Mouse (Mus musculus) MN1 (cell line): ENCODE data around the gene Ost4.
A peak's percentile ranks its signal among the peaks of the same experiment; 100 is the strongest.

Experiments used
- DNase-seq: peaks from one replicate; pipeline ENCODE4 v3.0.0-alpha.2; 2016; ENCODE audit warnings: low spot score

Ost4 gene

DNA sequence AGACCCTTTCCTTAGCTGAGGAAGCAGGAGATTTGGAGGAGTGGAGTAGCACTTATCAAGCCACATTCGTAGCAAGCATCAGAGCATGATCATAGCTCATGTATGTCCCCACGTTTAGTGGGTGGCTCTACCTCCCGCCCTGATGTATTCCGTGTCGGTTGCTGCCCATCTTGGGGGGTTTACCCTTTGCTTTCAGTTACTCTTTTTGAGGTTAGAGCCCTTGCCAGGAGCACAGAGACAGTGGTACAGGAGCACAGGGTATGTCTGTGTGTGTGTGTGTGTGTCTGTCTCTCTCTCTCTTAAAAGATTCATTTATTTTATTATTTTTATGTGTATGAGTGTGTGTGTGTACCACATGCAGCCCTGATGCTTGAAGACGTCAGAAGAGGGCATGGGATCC, 15.5 kb upstream of the Ost4 start:
- no peak for DNase-seq

DNA sequence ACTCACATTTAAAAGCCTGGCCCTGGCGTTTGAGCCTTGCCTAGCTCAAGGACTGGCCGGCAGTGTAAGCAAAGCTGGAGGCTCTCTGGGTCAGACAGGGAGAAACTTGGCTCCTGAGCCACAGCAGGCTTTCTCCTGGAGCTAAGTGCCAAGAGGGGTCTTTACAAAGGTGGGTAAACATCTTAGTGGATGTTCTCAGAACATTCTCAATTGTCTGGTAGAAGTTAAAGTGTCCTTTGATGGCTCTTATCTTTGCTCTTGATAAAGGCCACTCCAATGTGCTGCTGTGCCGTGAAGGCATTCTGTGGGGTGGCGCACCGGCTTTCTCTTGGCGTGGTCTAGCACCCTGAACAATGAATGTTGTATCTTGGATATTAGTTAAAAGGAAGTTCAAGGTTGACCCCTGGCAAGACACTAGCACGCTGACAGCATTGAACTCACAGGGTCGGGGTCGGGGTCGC, 15.0 kb upstream of the Ost4 start:
- no peak for DNase-seq

DNA sequence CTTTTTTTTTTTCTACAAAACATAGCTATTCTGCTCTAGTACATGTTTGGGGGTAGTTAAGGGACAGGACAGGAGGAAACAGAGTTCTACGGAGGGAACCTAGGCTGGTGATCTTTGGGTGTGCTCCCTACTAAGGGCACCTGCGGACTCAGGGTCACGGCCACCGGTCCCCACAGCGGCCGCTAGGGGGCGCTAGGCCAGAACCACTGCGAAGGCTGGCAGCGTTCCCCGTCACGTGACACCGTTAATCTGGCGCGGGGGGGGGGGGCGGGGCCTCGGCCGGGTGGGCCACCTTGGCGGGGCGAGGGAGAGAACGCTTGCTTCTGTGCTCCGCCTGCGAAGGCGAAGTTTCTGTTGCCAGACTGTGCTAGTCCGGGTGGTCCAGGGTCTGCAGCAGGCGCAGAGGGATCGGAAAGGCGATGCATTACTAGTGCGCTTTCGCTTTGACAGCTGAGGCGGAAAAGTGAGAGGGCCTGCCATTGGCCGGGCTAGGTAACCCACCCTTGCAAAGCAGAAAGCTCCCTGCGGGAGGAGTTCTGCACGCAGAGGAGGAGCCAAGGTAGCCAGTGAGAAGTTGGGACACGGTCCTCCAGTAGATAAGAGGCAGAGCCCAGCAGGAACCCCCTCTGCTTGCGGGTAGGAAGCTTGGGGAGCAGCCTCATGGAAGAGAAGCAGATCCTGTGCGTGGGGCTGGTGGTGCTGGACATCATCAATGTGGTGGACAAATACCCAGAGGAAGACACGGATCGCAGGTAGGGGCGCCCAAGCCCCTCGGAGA, 13.9 kb upstream of the Ost4 start, which contains the start of gene Khk:
Gene Khk, plus strand, starts transcription at position 176 of the 778 bp plus-strand sequence.
- DNase-seq = peak; percentile 87

DNA sequence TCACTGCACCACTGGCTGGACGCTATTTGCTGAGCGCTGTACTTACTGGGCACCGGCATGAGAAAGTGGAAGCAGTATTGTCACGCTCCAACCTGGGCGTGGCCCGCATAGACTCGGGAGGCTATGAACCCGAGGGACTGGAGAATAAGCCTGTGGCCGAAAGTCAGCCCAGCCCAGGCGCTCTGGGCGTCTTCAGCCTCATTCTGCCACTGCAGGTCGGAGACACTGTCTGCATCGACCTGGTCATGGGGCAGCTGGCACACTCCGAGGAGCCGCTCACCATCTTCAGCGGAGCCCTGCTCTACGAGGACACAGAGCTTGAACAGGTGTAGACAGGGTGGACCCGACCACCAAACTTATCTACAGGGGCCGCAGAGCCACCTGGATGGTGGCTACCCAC, 13.0 kb upstream of the Ost4 start:
- DNase-seq = no peak

DNA sequence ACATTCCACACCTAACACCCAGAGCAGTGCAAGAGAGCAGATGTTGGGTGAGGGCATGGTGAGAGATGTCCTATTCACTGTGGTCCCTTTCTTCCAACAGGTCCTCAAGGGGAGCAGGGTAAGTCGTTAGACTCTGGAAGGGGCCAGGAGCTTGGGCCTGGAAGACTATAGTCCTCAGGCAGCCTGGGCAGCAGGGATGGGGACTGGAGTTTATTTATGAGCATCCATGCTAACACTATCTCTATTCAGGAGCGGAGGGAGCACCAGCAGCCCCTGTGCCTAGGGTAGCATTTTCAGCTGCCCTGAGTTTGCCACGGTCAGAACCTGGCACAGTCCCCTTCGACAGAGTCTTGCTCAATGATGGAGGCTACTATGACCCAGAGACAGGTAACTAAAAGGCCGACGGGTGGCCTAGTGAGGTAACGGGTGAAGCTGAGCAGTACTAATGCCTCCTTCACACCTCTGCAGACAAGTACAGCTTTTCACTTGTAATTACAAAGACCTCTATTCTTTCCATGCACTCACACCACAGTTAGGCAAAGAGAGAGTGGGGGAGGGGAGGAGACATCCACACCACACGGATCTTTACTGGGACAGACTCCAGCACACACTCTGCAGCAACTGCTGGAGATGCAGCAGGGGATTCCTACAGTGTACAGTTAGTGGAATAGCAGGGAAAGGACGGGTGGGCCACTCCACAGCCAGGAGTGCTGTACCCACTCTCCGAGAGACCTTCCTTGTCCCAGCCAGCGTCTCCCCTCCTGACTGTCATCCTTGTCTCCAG, 12.4 kb upstream of the Ost4 start:
- DNase-seq = no peak

DNA sequence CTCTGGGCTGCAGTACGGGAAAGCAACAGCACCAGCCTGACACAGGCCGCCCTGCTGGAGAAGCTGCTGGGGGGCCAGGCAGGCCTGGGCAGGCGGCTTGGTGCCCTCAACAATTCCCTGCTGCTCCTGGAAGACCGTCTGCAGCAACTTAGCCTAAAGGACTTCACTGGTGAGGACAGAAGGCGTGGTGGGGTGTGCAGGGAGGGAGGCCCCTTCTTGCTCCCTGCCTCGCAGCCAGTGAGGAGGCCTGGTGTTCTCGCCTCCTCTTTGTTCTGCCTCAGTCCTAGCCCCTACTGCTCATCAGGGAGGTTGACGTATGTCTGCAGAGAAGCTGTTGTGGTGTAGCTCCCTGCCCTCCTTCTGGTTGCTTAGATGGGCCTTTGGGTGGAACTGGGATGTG, 11.1 kb upstream of the Ost4 start:
- DNase-seq = no peak

DNA sequence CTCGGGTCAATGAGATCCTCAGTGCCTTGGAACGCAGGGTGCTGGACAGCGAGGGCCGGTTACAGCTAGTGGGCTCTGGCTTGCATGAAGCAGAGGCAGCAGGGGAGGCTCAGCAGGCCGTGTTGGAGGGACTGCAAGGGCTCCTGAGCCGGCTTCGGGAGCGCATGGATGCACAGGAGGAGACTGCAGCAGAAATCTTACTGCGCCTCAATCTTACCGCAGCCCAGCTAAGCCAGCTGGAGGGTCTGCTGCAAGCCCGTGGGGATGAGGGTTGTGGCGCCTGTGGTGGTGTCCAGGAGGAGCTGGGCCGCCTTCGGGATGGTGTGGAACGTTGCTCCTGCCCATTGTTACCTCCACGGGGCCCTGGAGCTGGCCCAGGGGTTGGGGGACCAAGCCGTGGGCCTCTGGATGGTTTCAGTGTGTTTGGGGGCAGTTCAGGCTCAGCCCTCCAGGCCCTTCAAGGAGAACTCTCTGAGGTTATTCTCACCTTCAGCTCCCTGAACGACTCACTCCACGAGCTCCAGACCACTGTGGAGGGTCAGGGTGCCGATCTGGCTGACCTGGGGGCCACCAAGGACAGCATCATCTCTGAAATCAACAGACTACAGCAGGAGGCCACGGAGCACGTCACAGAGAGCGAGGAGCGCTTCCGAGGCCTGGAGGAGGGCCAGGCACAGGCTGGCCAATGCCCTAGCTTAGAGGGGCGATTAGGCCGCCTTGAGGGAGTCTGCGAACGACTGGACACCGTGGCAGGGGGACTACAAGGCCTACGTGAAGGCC, 10.5 kb upstream of the Ost4 start:
- no peak for DNase-seq

DNA sequence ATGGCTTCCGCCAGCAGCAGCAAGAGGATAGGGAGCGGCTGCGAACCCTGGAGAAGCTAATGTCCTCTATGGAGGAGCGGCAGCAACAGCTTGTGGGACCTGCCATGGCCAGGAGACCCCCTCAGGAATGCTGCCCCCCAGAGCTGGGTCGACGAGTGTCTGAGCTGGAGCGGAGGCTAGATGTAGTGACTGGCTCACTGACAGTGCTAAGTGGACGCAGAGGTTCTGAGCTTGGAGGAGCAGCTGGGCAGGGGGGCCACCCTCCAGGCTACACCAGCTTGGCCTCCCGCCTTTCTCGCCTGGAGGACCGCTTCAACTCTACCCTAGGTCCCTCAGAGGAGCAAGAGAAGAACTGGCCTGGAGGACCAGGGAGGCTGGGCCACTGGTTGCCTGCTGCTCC, 9.8 kb upstream of the Ost4 start:
- no peak for DNase-seq

DNA sequence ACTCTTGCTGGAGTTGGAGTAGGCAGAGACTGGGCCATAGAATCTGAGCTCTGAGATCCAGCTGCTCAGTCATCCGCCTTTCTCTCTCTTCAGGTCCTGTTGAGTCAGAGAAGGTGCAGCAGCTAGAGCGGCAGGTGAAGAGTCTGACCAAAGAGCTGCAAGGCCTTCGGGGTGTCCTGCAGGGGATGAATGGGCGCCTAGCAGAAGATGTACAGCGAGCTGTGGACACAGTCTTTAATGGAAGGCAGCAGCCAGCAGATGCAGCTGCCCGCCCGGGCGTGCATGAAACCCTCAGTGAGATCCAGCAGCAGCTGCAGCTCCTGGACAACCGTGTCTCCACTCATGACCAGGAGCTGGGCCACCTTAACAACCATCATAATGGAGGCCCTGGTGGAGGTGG, 9.3 kb upstream of the Ost4 start:
- DNase-seq = no peak

DNA sequence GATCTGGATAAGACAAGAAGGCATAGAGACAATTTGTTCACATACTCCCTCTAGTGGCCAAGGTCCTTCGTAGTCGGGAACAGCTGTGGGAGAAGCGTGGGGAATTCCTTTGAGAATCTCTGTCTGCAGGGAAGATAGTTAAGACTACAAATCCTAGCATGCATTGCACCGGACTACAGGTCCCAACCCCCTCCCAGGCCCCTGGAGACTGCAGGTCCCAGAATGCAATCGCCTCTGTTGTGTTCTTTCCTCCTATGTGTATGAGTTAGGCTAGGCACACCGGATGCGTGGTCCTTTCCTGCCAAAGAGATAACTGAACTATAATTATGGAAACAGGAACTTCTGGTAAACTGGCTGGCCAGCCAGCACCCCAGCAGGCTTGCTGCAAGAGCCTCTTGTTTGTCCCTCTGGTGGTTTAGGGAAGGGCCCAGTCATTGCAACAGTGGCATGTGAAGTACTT, 8.4 kb upstream of the Ost4 start:
- DNase-seq = peak; percentile 94

DNA sequence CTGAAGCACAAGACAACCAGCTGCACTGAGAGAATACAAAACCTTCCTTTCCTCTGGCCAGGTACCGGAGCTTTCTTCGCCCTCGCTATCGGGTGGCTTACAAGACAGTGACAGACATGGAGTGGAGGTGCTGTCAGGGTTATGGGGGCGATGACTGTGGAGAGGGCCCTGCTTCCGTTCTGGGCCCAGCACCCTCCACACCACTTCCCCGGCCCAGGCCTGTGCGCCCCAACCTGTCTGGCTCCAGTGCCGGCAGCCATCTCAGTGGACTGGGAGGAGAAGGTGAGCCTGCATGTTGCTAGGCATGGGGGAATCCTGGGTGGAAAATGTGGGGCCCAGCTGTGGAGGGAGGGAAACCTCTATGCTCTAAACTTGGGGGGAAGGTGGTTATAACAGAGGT, 7.9 kb upstream of the Ost4 start:
- DNase-seq = no peak

DNA sequence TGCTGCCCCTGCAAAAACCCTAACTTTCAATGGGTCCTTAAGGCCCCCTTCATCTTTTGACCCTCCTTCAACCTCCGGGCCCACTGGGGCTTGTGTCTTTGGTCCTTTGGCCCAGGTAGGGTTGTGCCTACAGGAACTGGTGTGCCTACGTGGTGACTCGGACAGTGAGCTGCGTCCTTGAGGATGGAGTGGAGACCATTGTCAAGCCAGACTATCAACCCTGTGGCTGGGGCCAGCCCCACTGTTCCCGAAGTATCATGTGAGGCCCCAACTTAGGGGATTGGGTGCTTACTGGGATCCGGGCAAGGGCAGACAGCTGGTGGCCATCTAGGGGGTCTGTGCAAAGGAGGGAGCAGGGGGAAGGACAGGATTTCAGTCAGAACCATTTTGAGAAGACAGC, 7.3 kb upstream of the Ost4 start:
- DNase-seq = no peak

DNA sequence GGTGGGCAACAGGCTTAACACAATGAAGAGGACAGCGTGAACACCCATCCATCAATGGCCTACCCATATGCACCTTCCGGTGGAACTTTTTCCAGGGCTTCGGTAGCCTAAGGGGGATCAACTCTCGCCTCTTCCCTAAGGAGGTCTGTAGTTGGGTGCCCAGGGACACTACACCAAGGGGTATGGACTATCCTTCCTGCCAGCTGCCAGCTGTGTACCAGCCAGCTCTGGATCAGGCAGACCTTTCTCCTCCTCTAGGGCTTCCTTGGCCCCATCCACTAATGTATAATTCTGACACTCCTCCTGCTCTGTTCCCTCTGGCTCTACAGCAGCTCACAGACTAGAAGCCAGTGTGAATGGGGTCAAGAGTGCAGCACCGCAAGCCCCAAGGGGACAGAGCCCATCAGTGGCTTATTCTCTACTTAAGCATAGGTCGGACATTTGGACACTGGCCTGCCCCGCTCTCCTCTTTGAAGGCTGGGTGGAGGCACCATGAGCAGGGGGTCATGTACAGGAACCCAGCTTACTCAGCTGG, 6.6 kb upstream of the Ost4 start:
- DNase-seq = peak; percentile 14

DNA sequence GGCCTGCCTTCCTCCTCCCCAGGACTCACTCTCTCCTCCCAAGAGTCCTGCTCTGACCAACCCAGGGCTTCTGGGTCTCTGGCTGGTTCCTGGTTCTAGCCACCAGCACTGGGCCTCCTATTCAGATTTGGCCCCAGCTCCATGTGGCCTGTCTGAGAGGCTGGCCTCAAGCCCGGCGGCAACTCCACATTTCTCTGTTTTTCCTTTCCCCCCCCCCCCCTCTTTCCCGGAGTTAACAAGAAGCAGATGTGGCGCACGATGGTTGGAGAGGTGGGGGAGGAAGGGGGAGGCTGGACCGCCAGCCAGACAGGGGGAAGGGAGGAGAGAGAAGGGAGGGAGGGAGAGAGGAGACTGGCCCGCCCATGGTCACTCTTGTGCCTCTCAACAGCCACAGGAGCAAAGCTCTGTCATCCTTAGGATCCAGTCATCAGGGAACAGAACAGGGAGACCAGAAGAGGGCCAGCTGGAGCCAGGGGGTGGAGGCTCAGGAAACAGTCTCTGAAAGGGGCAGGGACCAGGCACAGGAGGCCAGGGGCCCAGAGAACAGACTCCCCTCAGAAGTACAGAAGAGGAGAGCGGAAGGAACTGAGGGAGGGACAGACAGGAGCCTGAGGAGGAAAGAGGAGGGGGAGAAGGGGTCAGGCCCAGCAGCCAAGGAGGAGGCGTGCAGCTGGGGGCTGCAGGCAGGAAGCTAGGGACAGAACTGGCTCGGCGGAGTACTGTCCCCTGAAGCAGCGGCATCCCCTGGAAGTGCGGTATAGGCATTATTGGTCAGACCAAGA, 5.7 kb upstream of the Ost4 start, which contains the start of gene Emilin1:
Gene Emilin1, plus strand, starts transcription at position 343 of the 782 bp plus-strand sequence.
- peak; percentile 85 for DNase-seq

DNA sequence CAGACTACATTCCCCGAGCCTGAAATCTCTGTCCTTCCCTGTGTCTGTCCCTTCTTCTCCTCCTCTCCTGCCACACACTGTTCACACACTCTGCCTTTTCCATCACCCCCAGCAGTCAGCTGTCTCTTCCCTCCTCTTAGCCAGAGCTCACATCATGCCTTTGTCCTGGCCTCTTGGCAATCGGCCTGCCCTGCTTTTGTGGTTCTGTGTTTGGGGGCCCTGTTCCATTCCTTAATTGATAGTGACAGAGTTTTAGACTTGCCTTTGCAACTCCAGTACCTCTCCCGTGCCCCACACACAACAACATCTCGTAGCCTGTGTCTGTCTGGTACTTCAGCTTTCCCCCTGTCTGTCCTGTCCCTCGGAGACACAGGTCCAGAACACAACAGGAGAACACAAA, 4.6 kb upstream of the Ost4 start:
- peak; percentile 28 for DNase-seq

DNA sequence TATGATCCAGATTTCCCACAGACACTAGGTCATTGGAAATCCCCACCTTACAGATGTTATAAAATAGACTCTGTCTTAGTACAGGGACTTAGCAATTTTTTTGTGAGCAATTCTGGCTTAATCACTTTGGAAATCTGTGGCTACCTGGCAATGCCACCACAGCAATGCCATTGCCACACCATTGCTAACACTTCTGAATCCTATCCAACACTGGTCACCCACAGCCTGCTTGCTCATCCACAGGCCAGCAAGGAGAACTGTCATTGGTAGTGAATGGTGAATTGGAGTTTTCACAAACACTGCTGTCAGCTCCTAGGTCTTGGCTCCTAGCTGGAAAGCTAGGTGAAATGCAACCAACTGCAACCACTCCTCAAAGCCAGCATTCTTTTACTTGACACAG, 2.9 kb upstream of the Ost4 start:
- DNase-seq = no peak

DNA sequence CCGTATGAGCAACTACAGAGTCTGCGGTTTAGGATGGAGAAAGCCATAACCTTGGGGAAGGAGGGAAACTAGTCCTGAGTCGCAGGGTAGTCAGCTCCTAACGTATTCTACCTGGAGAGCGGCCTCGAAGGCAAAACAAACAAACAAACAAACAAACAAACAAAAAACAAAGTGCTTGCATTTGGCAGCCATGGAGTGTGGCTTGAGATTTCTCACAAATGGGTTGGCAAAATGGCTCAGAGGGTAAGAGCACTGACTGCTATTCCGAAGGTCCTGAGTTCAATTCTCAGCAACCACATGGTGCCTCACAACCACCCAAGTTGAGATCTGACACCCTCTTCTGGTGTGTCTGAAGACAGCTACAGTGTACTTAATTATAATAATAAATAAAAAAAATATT, 2.3 kb upstream of the Ost4 start:
- no peak for DNase-seq

DNA sequence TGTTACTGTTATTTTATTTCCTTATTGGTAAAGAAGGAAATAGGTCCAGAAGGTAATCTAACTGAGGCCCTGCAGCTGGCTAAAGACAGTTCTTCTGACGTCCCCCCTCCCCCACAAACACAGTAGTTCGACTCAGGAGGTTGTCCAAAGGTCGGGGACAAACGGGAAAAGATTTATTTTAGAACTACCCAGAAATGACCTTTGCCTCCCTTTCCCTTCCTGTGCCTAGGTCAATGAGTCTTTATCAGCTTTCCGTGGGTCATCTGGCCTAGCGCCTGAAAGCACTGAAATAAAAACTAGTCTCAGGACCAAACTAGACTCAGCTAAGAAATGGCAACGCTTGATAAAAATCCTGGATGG, 1.7 kb upstream of the Ost4 start:
- no peak for DNase-seq

DNA sequence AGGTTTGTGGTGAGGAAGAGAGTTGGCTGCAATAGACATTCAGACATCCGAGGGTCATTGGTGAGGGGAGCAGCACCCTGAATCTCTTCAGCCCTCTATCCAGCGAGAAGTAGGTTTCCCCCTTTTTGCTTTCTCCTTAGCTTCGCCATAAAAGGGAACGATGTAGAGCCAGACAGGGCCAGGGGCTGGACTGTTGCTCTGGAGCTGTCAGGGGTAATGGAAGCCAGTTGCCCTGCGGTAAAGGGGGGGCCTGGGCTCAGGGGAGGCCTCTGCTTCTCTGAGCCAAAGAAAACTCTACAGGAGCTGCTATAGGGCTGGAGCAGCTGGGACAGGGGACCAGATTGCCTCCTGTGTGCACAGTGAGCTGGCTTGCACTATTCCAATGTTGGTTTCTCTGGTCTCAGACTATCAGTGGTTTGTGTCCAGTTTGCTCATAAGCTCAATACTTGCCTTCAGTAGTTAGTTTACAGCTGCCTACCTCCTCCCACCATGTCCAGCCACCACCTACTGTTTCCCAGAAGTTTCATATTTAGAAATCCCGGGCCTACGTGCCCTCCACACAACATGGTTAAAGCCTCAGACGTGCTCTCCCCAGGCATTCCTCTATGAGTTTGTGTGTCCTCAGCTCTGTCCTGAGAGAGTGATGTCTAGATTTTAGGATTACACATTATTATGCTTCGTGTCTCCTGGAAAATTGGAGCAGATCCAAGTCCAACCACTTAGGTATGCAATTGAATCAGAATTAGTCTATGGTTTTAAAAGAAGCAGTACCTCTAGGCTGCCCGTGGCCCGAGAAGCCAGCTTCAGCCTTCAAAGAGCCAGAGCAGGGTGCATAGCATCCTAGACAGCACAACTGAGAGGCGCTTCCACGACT, 1.1 kb upstream of the Ost4 start:
- DNase-seq = peak; percentile 80

DNA sequence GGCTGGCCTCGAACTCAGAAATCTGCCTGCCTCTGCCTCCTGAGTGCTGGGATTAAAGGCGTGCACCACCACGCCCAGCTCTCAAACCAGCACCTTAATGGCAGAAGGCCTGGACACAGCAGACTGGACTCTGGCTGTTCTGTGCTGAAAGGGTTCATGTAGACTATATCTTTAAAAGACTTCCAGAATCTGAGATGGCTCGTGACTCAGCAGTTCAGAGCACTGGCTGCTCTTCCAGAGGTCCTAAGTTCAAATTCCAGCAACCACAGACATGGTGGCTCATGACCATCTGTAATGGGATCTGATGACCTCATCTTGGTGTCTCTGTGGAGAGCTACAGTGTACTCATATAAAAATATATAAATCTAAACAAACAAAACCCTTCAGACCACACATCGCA, 5.7 kb downstream of the Ost4 start:
- no peak for DNase-seq
